Comparison of ENCODE assay signal across 10 mouse cellular contexts in genomic region chr2:27120241-27120641, GRCm38 (mm10). TPM values are rescaled to one million over a fixed set of nuclear protein-coding genes. Genes with fewer than 3 reads are reported as not detected.
DNase-seq lines count a peak whose midpoint lies in the region; ATAC-seq and TF ChIP-seq lines count a peak whose summit lies in the region.
"Had no signal": no experiment of that assay in that cellular context is flagged by ENCODE, and none has a peak within 500 bp of the region (broad histone marks: within the 10 kb centered on the region; RNA-seq: fewer than 3 reads in every experiment).

No protein-coding gene starts in this region.

- H3K27ac ChIP-seq in liver, embryonic 11.5 days (ENCODE audit: low read depth, low read length) = no peak overlapping the region
- H3K27ac ChIP-seq in forebrain, postnatal 0 days (ENCODE audit: low read depth, low read length) = no peak overlapping the region
- H3K27ac ChIP-seq in heart, embryonic 15.5 days = peak overlapping the region; percentile 74
- H3K27ac ChIP-seq: midbrain, embryonic 12.5 days had no signal

- WGBS in liver, embryonic 11.5 days = 80% methylated on average over 8 of the region's 8 CpGs
- 40% methylated on average over 8 of the region's 8 CpGs for WGBS in forebrain, postnatal 0 days
- 18% methylated on average over 8 of the region's 8 CpGs for WGBS in heart, embryonic 15.5 days

- H3K36me3 ChIP-seq in liver, embryonic 11.5 days (ENCODE audit: control insufficient read depth, insufficient read depth, low read length) = no peaks in the 10 kb centered on the region
- H3K36me3 ChIP-seq in forebrain, postnatal 0 days (ENCODE audit: insufficient read depth) = no peaks in the 10 kb centered on the region
- H3K36me3 ChIP-seq in heart, embryonic 15.5 days = no peaks in the 10 kb centered on the region
- H3K36me3 ChIP-seq: midbrain, embryonic 12.5 days had no signal

- no peak for TF ChIP-seq CTCF in forebrain, postnatal 0 days (IDR thresholded peaks at IDR 0.05; ENCODE audit: low read depth)

- peak; percentile 12 for DNase-seq in liver
- no peak for DNase-seq in liver, embryonic 11.5 days (ENCODE audit: low spot score)
- DNase-seq in forebrain, postnatal 0 days = peak; percentile 43
- DNase-seq in skeletal muscle tissue, adult 2 months (ENCODE audit: low read depth, low spot score) = peak; percentile 68
- no peak for DNase-seq in neural tube, embryonic 10.5 days (ENCODE audit: extremely low spot score, low spot score)
- no peak for DNase-seq in spleen, postnatal 4 days (ENCODE audit: low spot score in 2 of 2)

- H3K9me3 ChIP-seq in liver, embryonic 11.5 days (ENCODE audit: control insufficient read depth, low read length) = no peaks in the 10 kb centered on the region
- no peaks in the 10 kb centered on the region for H3K9me3 ChIP-seq in forebrain, postnatal 0 days (ENCODE audit: low read length)
- H3K9me3 ChIP-seq in heart, embryonic 15.5 days (replicated peaks) = no peaks in the 10 kb centered on the region
- H3K9me3 ChIP-seq: midbrain, embryonic 12.5 days had no signal

- ATAC-seq in liver, embryonic 11.5 days (replicated peaks; ENCODE audit: low FRiP score) = no peak
- ATAC-seq in forebrain, postnatal 0 days = peak; percentile 32; the same call in 1 of the 2 replicates
- ATAC-seq in heart, embryonic 15.5 days (replicated peaks; ENCODE audit: insufficient number of reproducible peaks, insufficient read depth, low FRiP score, low read depth) = peak; percentile 86
- ATAC-seq in erythroid progenitor cell, adult 5-6 weeks (replicated peaks; ENCODE audit: low FRiP score, poor library complexity, severe bottlenecking) = no peak

- no peak overlapping the region for H3K4me3 ChIP-seq in liver, embryonic 11.5 days (ENCODE audit: low read depth, low read length)
- H3K4me3 ChIP-seq in forebrain, postnatal 0 days (ENCODE audit: low read depth, low read length) = no peak overlapping the region
- H3K4me3 ChIP-seq in heart, embryonic 15.5 days = no peak overlapping the region
- H3K4me3 ChIP-seq: midbrain, embryonic 12.5 days had no signal

- H3K27me3 ChIP-seq in liver, embryonic 11.5 days (replicated peaks; ENCODE audit: control insufficient read depth, insufficient read depth, low read length) = no peaks in the 10 kb centered on the region; the same call in 1 of the 2 replicates
- H3K27me3 ChIP-seq in forebrain, postnatal 0 days (ENCODE audit: insufficient read depth, low read length) = no peaks in the 10 kb centered on the region
- peaks cover 5% of the 10 kb centered on the region; the same call in 1 of the 2 replicates for H3K27me3 ChIP-seq in heart, embryonic 15.5 days
- H3K27me3 ChIP-seq: midbrain, embryonic 12.5 days had no signal

- no peak overlapping the region for H3K9ac ChIP-seq in liver, embryonic 11.5 days (ENCODE audit: low read depth, low read length)
- no peak overlapping the region for H3K9ac ChIP-seq in forebrain, postnatal 0 days
- no peak overlapping the region for H3K9ac ChIP-seq in heart, embryonic 15.5 days
- H3K9ac ChIP-seq: midbrain, embryonic 12.5 days had no signal

- no peak overlapping the region for H3K4me2 ChIP-seq in liver, embryonic 11.5 days
- no peak overlapping the region for H3K4me2 ChIP-seq in forebrain, postnatal 0 days (ENCODE audit: low read depth)
- H3K4me2 ChIP-seq in heart, embryonic 15.5 days = no peak overlapping the region
- H3K4me2 ChIP-seq: midbrain, embryonic 12.5 days had no signal

- H3K4me1 ChIP-seq in liver, embryonic 11.5 days (replicated peaks; ENCODE audit: control insufficient read depth, insufficient read depth, low read length) = no peaks in the 10 kb centered on the region; the same call in 1 of the 2 replicates
- H3K4me1 ChIP-seq in forebrain, postnatal 0 days (ENCODE audit: insufficient read depth) = peaks cover 6% of the 10 kb centered on the region; the same call in 1 of the 2 replicates
- H3K4me1 ChIP-seq in heart, embryonic 15.5 days (replicated peaks) = peaks cover 46% of the 10 kb centered on the region

RNA-seq across cellular contexts. Expression of gene Fam163b, which starts 22.1 kb away (rescaled TPM):
- 0.14 and 0.29 TPM in 2 replicates for polyA plus RNA-seq in liver, embryonic 11.5 days (2014; fragmentation: Nextera tagmentation; extraction: Ambion mirVana)
- 7.5 and 7.8 TPM in 2 replicates for total RNA-seq in forebrain, postnatal 0 days (2014; rRNA removed)
- 23.9 and 26.2 TPM in 2 replicates for polyA plus RNA-seq in forebrain, postnatal 0 days (2015; fragmentation: Nextera tagmentation; extraction: Ambion mirVana)
- 0.39 and 0.67 TPM in 2 replicates for polyA plus RNA-seq in heart, embryonic 15.5 days (2015; fragmentation: Nextera tagmentation; extraction: Ambion mirVana)
- not detected in 2 replicates for total RNA-seq in erythroid progenitor cell, adult 5-6 weeks (2015; ENCODE audit: low replicate concordance)
- total RNA-seq in erythroid progenitor cell, adult 5-6 weeks (2017; ENCODE audit: low replicate concordance) = not detected in 2 replicates

RNA-seq across cellular contexts. Expression of gene Adamtsl2, which starts 41.1 kb away (rescaled TPM):
- polyA plus RNA-seq in liver, embryonic 11.5 days (2014; fragmentation: Nextera tagmentation; extraction: Ambion mirVana) = 1.8 and 3.5 TPM in 2 replicates
- total RNA-seq in forebrain, postnatal 0 days (2014; rRNA removed) = 24.5 and 32.9 TPM in 2 replicates
- polyA plus RNA-seq in forebrain, postnatal 0 days (2015; fragmentation: Nextera tagmentation; extraction: Ambion mirVana) = 12.7 and 14.8 TPM in 2 replicates
- polyA plus RNA-seq in heart, embryonic 15.5 days (2015; fragmentation: Nextera tagmentation; extraction: Ambion mirVana) = 12.3 and 13.8 TPM in 2 replicates
- total RNA-seq in erythroid progenitor cell, adult 5-6 weeks (2015; ENCODE audit: low replicate concordance) = not detected in 2 replicates
- total RNA-seq in erythroid progenitor cell, adult 5-6 weeks (2017; ENCODE audit: low replicate concordance) = not detected in 2 replicates

RNA-seq across cellular contexts. Expression of gene Dbh, which starts 44.8 kb away (rescaled TPM):
- 0.49 and 0.96 TPM in 2 replicates for polyA plus RNA-seq in liver, embryonic 11.5 days (2014; fragmentation: Nextera tagmentation; extraction: Ambion mirVana)
- total RNA-seq in forebrain, postnatal 0 days (2014; rRNA removed) = 0.05 and 0.15 TPM in 2 replicates
- polyA plus RNA-seq in forebrain, postnatal 0 days (2015; fragmentation: Nextera tagmentation; extraction: Ambion mirVana) = 0.09 and 0.15 TPM in 2 replicates
- 0.60 and 6.5 TPM in 2 replicates for polyA plus RNA-seq in heart, embryonic 15.5 days (2015; fragmentation: Nextera tagmentation; extraction: Ambion mirVana)
- not detected in 2 replicates for total RNA-seq in erythroid progenitor cell, adult 5-6 weeks (2015; ENCODE audit: low replicate concordance)
- total RNA-seq in erythroid progenitor cell, adult 5-6 weeks (2017; ENCODE audit: low replicate concordance) = not detected in 2 replicates
- total RNA-seq: gastrocnemius, adult 8-10 months had no signal

RNA-seq across cellular contexts. Expression of gene Mymk, which starts 48.3 kb away (rescaled TPM):
- polyA plus RNA-seq in liver, embryonic 11.5 days (2014; fragmentation: Nextera tagmentation; extraction: Ambion mirVana) = 0.12 and 0.13 TPM in 2 replicates
- total RNA-seq in forebrain, postnatal 0 days (2014; rRNA removed) = not detected in 2 replicates
- polyA plus RNA-seq in forebrain, postnatal 0 days (2015; fragmentation: Nextera tagmentation; extraction: Ambion mirVana) = 0.12 and 0.15 TPM in 2 replicates
- polyA plus RNA-seq in heart, embryonic 15.5 days (2015; fragmentation: Nextera tagmentation; extraction: Ambion mirVana) = 0.18 and 0.42 TPM in 2 replicates
- total RNA-seq in erythroid progenitor cell, adult 5-6 weeks (2015; ENCODE audit: low replicate concordance) = not detected in 2 replicates
- not detected in 2 replicates for total RNA-seq in erythroid progenitor cell, adult 5-6 weeks (2017; ENCODE audit: low replicate concordance)

Comparison
In these comparisons a context has a peak if more than half of its experiments do, and no peak if none do; other contexts are left out.
1. DNase-seq: peak in liver (single experiment), forebrain, postnatal 0 days (single experiment) and skeletal muscle tissue, adult 2 months (single experiment); none in liver, embryonic 11.5 days (single experiment), neural tube, embryonic 10.5 days (single experiment) and spleen, postnatal 4 days (0 of 2).
2. ATAC-seq: peak in forebrain, postnatal 0 days (single experiment) and heart, embryonic 15.5 days (single experiment); none in liver, embryonic 11.5 days (single experiment) and erythroid progenitor cell, adult 5-6 weeks (single experiment).
3. RNA of gene Fam163b, which starts 22.1 kb away (polyA plus RNA-seq): 23.9 to 26.2 TPM in forebrain, postnatal 0 days; 0.39 to 0.67 TPM in heart, embryonic 15.5 days and 0.14 to 0.29 TPM in liver, embryonic 11.5 days; every median in the first group is over 10 times any median in the second.